Mouse (Mus musculus) lung, postnatal 0 days (tissue): ENCODE data around the gene Apof. TPM values are rescaled to one million over a fixed set of nuclear protein-coding genes. Genes with fewer than 3 reads are reported as not detected.

ENCODE experiments used
- ATAC-seq: fragments of 200-750 bp; cut with Nextera tagmentation; 2 replicates; pipeline ENCODE4 v1.8.0; 2017; ENCODE audit warnings: moderate library complexity
- DNase-seq: peaks from one replicate; pipeline ENCODE4 v3.0.0-alpha.2; 2016; ENCODE audit warnings: low spot score
- H3K27ac ChIP-seq: fragments of 300-500 bp; sonication (generic); 2 replicates; pipeline ENCODE4 v1.5.1; 2014; ENCODE audit warnings: antibody characterized with exemption, mild to moderate bottlenecking, low read length, mixed read lengths
- H3K27me3 ChIP-seq: fragments of 300-500 bp; sonication (generic); replicated peaks from 2 replicates; pipeline ENCODE4 v1.6.1; 2014; ENCODE audit warnings: low read length, mixed read lengths; ENCODE audit not compliant: insufficient read depth
- H3K36me3 ChIP-seq: fragments of 300-500 bp; sonication (generic); 2 replicates; pipeline ENCODE4 v1.6.1; 2014; ENCODE audit warnings: low read length, mixed read lengths; ENCODE audit not compliant: insufficient read depth
- H3K4me1 ChIP-seq: fragments of 300-500 bp; sonication (generic); 2 replicates; pipeline ENCODE4 v1.6.1; 2014; ENCODE audit warnings: antibody characterized with exemption, low read depth, low read length, mixed read lengths; ENCODE audit not compliant: insufficient read depth
- H3K4me2 ChIP-seq: fragments of 300-500 bp; sonication (generic); replicated peaks from 2 replicates; pipeline ENCODE4 v1.6.1; 2014; ENCODE audit warnings: low read depth, mild to moderate bottlenecking, low read length, moderate library complexity, mixed read lengths
- H3K4me3 ChIP-seq: fragments of 300-500 bp; sonication (generic); 2 replicates; pipeline ENCODE4 v1.5.1; 2014; ENCODE audit warnings: low read depth, low read length
- H3K9ac ChIP-seq: fragments of 300-500 bp; sonication (generic); replicated peaks from 2 replicates; pipeline ENCODE4 v1.6.1; 2014; ENCODE audit warnings: low read depth, mild to moderate bottlenecking
- H3K9me3 ChIP-seq: fragments of 300-500 bp; sonication (generic); 2 replicates; pipeline ENCODE4 v1.6.1; 2016; ENCODE audit warnings: low read length, mixed read lengths
- CTCF ChIP-seq: IDR thresholded peaks from 2 replicates; pipeline ENCODE4 v1.5.1; 2016; ENCODE audit warnings: antibody characterized with exemption, mild to moderate bottlenecking
- EP300 ChIP-seq: IDR thresholded peaks from 2 replicates; pipeline ENCODE4 v1.6.1; 2016; ENCODE audit warnings: antibody characterized with exemption, mild to moderate bottlenecking, control low read depth
- WGBS: fragments of 180-500 bp; shearing (Covaris S2); extraction: QIAGEN DNeasy Blood & Tissue Kit; methylation state at CpG from one replicate; pipeline ENCODE4 v1.1.7; 2014; 5-methylcytosine and 5-hydroxymethylcytosine counted together
- polyA plus RNA-seq: library from polyadenylated mRNA; unstranded; fragments of >200 nt; fragmentation: Nextera tagmentation; extraction: Ambion mirVana; gene quantifications from 2 replicates; pipeline ENCODE4 v1.2.1, GENCODE M21; 2015

Apof gene
- polyA plus RNA-seq, 1 experiment from 2014 or later, result not detected

- Histone ChIP-seq H3K36me3 (no peaks in the 10 kb centered on the region), H3K4me2 (no peak overlapping the region), H3K27ac (no peak overlapping the region), H3K27me3 (no peaks in the 10 kb centered on the region), H3K9ac (no peak overlapping the region), H3K4me3 (no peak overlapping the region), H3K9me3 (no peaks in the 10 kb centered on the region), H3K4me1 (no peaks in the 10 kb centered on the region)
- 68% methylated on average over 12 of the region's 12 CpGs for WGBS
- ATAC-seq, result no peak
- no peak for DNase-seq
- TF ChIP-seq CTCF (no peak), EP300 (no peak)
Measured at GRCm38 (mm10) chr10:128230582-128230981, 37.9 kb upstream of the Apof start.

GRCm38 (mm10) chr10:128231146-128231545 is 37.3 kb upstream of the Apof start:
- H3K27me3 ChIP-seq, result no peaks in the 10 kb centered on the region

GRCm38 (mm10) chr10:128231697-128232419 is 36.6 kb upstream of the Apof start, which contains the start of gene Timeless:
Gene Timeless, plus strand, starts transcription at chr10:128232065.
- peak; percentile 84 for DNase-seq
- peak; percentile 94 for ATAC-seq
- TF ChIP-seq CTCF, result no peak
- TF ChIP-seq EP300, result 0 out of 2 replicates have a peak, but pooled peaks have one; percentile 37
- Histone ChIP-seq H3K4me2 (peak within 1 kb of the TSS; percentile 87), H3K4me1 (no peaks in the 10 kb centered on the region), H3K9ac (peak within 1 kb of the TSS; percentile 48), H3K36me3 (no peaks in the 10 kb centered on the region), H3K9me3 (no peaks in the 10 kb centered on the region), H3K27me3 (no peaks in the 10 kb centered on the region), H3K27ac (peak within 1 kb of the TSS; percentile 90), H3K4me3 (peak within 1 kb of the TSS; percentile 72)
- WGBS, result 1% methylated on average over 53 of the region's 58 CpGs

More at GRCm38 (mm10) chr10:128231146-128231545, 37.3 kb upstream of the Apof start:
- H3K4me3 ChIP-seq, result peak overlapping the region; percentile 72; the same call in 1 of the 2 replicates
- 8% methylated on average over 5 of the region's 5 CpGs for WGBS
- no peaks in the 10 kb centered on the region for H3K36me3 ChIP-seq
- H3K4me1 ChIP-seq, result no peaks in the 10 kb centered on the region
- peak overlapping the region; percentile 87 for H3K4me2 ChIP-seq
- DNase-seq, result no peak
- no peak overlapping the region for H3K9ac ChIP-seq
- H3K27ac ChIP-seq, result no peak overlapping the region
- TF ChIP-seq CTCF (no peak), EP300 (no peak)
- no peak for ATAC-seq
- H3K9me3 ChIP-seq, result no peaks in the 10 kb centered on the region

- peak; percentile 94 for DNase-seq
- TF ChIP-seq CTCF (peak; percentile 90), EP300 (no peak)
- peak overlapping the region; percentile 72 for H3K4me3 ChIP-seq
- no peaks in the 10 kb centered on the region for H3K4me1 ChIP-seq
- no peaks in the 10 kb centered on the region for H3K27me3 ChIP-seq
- 0% methylated on average over 14 of the region's 14 CpGs for WGBS
- H3K9ac ChIP-seq, result peak overlapping the region; percentile 48
- H3K9me3 ChIP-seq, result no peaks in the 10 kb centered on the region
- ATAC-seq, result peak; percentile 59
- no peaks in the 10 kb centered on the region for H3K36me3 ChIP-seq
- peak overlapping the region; percentile 90 for H3K27ac ChIP-seq
- peak overlapping the region; percentile 87 for H3K4me2 ChIP-seq
Measured at GRCm38 (mm10) chr10:128232420-128232985, 36.0 kb upstream of the Apof start.

GRCm38 (mm10) chr10:128236321-128236720 is 32.1 kb upstream of the Apof start:
- DNase-seq, result no peak
- ATAC-seq, result no peak
- Histone ChIP-seq H3K4me3 (no peak overlapping the region), H3K27me3 (no peaks in the 10 kb centered on the region), H3K4me2 (no peak overlapping the region), H3K27ac (no peak overlapping the region), H3K9ac (no peak overlapping the region), H3K4me1 (no peaks in the 10 kb centered on the region), H3K9me3 (no peaks in the 10 kb centered on the region), H3K36me3 (no peaks in the 10 kb centered on the region)
- 82% methylated on average over 4 of the region's 4 CpGs for WGBS
- TF ChIP-seq EP300, result no peak
- TF ChIP-seq CTCF, result no peak

- Histone ChIP-seq H3K4me1 (no peaks in the 10 kb centered on the region), H3K36me3 (no peaks in the 10 kb centered on the region), H3K9me3 (no peaks in the 10 kb centered on the region), H3K4me3 (no peak overlapping the region), H3K9ac (no peak overlapping the region), H3K27me3 (no peaks in the 10 kb centered on the region), H3K27ac (no peak overlapping the region), H3K4me2 (no peak overlapping the region)
- no peak for ATAC-seq
- WGBS, result 75% methylated on average over 15 of the region's 15 CpGs
- TF ChIP-seq CTCF (no peak), EP300 (no peak)
- DNase-seq, result peak; percentile 14
Measured at GRCm38 (mm10) chr10:128237807-128238480, 30.5 kb upstream of the Apof start.
